Mouse (Mus musculus): Measurements from ENCODE around the gene Flcn. TPM values are rescaled to one million over a fixed set of nuclear protein-coding genes. Genes with fewer than 3 reads are reported as not detected.

The Flcn gene
- total RNA-seq, 1 experiment from 2014 or later, result 50.9 TPM

GRCm38 (mm10) chr11:59769738-59770137 lies 40.1 kb downstream of the Flcn start:
- DNase-seq, result peak; percentile 26

- no peak for DNase-seq
Observed at GRCm38 (mm10) chr11:59769307-59769706, 40.5 kb downstream of the Flcn start.

GRCm38 (mm10) chr11:59760796-59761195 lies 49.0 kb downstream of the Flcn start:
- no peak for DNase-seq

GRCm38 (mm10) chr11:59759626-59760025 lies 50.2 kb downstream of the Flcn start:
- no peak for DNase-seq

DNA sequence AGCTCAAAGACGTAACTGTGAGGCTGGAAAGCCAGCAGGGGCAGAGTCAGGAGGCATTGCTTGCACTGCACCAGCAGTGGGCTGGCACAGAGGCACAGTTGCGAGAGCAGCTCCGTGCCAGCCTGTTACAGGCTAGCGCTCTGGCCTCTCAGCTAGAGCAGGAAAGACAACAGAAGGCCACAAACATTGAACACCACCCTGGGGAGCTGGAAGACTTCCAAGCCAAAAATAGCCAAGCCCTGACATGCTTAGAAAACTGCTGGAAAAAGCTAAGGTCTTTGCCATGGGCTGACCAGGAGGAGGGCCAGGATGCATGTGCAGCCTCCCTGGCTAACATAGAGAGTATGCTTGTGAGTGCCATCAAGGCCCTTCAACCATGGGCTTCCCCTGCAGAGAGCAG lies 50.6 kb downstream of the Flcn start:
- peak; percentile 65 for DNase-seq

- DNase-seq, result no peak
Observed at GRCm38 (mm10) chr11:59758191-59758985, 51.4 kb downstream of the Flcn start.

- no peak for DNase-seq
Observed at GRCm38 (mm10) chr11:59756351-59756750, 53.5 kb downstream of the Flcn start.

- no peak for DNase-seq
Observed at GRCm38 (mm10) chr11:59754504-59754903, 55.3 kb downstream of the Flcn start.

DNA sequence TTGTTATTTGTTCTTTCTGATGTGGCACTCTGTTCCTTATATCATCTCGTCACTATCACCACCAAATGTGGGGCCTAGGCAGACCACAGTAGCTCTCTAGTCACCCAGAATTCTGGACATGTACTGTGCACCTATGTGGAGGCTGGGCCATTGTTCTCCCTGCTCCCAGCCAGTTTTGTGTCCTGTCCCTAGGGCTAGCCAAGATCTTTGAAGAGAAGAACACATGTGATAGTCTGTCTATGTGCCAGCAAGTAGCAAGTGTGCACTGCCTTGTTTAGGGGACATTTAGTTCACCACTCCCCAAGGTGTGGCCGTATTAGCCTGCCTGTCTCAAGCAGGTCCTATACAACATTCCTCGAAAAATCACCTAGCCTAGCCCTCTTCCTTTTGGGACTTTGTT lies 60.8 kb downstream of the Flcn start:
- DNase-seq, result no peak

DNA sequence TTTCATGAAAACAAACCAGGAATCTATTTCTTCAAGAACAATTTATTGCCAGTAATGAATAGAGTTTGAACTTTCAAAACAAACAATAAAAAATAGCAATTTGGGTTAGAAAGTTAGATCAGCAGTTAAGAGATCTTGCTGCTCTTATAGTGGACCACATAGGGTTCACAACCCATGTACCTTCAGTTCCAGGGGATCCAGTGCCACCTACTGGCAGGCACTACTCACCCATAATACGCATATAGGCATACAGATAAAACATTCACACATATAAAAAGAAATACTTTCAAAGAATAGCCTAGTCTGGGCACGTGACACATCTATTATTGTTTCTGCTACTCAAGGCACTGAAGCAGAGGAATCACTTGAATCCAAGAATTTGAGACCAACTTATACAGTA lies 63.2 kb downstream of the Flcn start:
- peak; percentile 54 for DNase-seq

DNA sequence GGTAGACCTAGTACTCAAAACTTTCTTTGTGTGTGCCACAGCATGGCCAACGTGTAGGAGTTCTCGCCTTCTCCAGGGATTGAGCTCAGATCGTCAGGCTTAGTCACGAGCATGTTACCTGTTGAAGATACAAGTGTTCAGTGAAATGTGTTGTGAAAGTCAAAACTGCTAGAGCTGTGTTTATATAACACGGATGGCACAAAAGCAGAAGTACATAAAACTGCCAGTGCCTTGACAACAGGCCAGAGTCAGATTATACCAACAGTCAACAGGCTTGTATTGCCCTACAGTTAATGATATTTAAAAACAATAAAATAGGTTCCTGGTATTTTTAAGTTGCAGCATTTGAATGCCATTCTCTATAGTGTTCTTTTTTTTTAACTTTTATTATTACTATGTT lies 64.0 kb downstream of the Flcn start:
- no peak for DNase-seq

- DNase-seq, result no peak
Observed at GRCm38 (mm10) chr11:59744374-59744773, 65.4 kb downstream of the Flcn start.

DNA sequence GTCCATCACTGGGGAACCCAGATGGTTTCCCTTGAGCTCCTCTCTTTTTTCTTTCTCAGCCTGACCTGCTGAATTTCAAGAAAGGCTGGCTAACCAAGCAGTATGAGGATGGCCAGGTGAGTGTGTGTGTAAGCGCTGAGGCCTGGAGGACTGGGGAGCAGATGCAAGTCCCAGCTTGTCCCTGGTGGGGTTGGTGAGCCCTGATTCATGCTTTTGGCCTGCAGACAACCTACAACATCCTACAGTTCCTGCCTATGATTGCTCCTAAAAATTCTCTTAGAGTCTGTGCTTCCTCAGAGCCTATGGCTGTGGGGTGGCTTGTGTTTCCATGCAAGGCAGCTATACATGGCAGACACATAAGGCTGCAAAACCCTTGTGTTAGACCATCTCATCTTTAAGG lies 66.1 kb downstream of the Flcn start:
- DNase-seq, result no peak

GRCm38 (mm10) chr11:59743307-59743706 lies 66.5 kb downstream of the Flcn start:
- no peak for DNase-seq

DNA sequence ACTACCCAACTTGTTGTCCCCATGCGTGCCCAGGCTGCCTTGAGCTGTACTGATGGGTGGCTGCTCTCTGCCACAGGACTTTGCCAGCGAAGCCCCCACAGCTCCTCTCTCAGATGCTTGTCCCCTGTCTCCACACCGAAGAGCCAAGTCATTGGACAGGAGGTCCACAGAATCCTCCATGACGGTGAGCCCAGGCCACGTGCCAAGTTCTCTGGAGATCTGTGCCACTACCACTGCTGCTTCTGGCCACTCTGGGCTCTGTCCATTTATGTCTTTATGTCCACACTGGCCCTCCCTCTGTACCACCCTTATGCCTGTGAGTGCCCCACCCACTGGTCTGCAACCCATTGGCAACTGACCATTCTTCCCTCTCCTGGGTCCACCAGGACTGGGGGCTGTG lies 67.9 kb downstream of the Flcn start:
- no peak for DNase-seq

Other genes starting within 250 kb of the Flcn start
- not detected in 2 replicates for gene Olfr222, start 233.8 kb downstream of the Flcn start, total RNA-seq (2021)
- not detected in 2 replicates for gene Olfr223, start 216.7 kb downstream of the Flcn start, total RNA-seq (2021)
- 224 and 228 TPM in 2 replicates for gene Mprip, start 148.7 kb downstream of the Flcn start, total RNA-seq (2021)
- 4.1 and 4.6 TPM in 2 replicates for gene Pld6, start 22.4 kb downstream of the Flcn start, total RNA-seq (2021)
- 26.7 and 30.1 TPM in 2 replicates for gene Nt5m, start 29.4 kb upstream of the Flcn start, total RNA-seq (2021)
- gene Cops3, start 29.8 kb upstream of the Flcn start, total RNA-seq (2021), result 103 and 105 TPM in 2 replicates
- 26.5 and 32.9 TPM in 2 replicates for gene Med9, start 138.2 kb upstream of the Flcn start, total RNA-seq (2021)
- 21.7 and 26.5 TPM in 2 replicates for gene Rasd1, start 154.9 kb upstream of the Flcn start, total RNA-seq (2021)
- gene Pemt, start 236.5 kb upstream of the Flcn start, total RNA-seq (2021), result 5.1 and 16.5 TPM in 2 replicates